Mouse (Mus musculus): ENCODE data around the gene Tmem132c. TPM values are rescaled to one million over a fixed set of nuclear protein-coding genes. Genes with fewer than 3 reads are reported as not detected.
A peak's percentile ranks its signal among the peaks of the same experiment; 100 is the strongest.
"Not testable (repeated sequence)": the region's sequence is repeated elsewhere in the genome, so short reads cannot be mapped to it uniquely, and the experiment has no call there.

Gene Tmem132c
- polyA plus RNA-seq, 1 experiment from 2014 or later, result 21.1 TPM

DNA sequence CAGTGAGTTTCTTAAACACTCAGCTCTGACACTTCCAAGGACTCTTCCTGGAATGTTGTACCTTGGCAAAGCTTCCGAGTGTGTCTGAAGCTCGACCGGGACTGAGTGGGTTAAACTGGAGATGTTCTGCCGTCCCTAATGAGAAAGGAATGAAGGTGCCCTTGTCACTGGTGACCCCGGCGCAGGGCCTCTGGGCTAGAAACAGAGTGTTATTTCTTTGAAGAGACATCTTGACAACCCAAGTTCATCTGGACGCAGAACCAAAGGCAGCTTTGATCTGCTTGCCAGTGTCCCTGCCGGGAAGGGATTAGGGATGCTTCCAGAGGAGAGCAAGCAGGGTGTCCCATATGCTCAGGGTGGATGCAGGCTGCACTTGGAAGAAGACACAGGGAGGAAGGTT lies 114.2 kb downstream of the Tmem132c start:
- Histone ChIP-seq H3K4me3 (ENCODE audit: low read depth, low read length) (no peak overlapping the region), H3K36me3 (ENCODE audit: control insufficient read depth, insufficient read depth, low read length) (no peaks in the 10 kb centered on the region), H3K4me1 (replicated peaks; ENCODE audit: control insufficient read depth, insufficient read depth, low read length) (no peaks in the 10 kb centered on the region), H3K9ac (ENCODE audit: low read depth, low read length) (no peak overlapping the region), H3K27me3 (ENCODE audit: control insufficient read depth, insufficient read depth, low read length) (no peaks in the 10 kb centered on the region), H3K27ac (ENCODE audit: low read depth, low read length) (no peak overlapping the region), H3K4me2 (replicated peaks; ENCODE audit: low read depth, low read length) (no peak overlapping the region), H3K9me3 (ENCODE audit: control insufficient read depth, low read length) (no peaks in the 10 kb centered on the region)
- ATAC-seq (ENCODE audit: low FRiP score), result no peak
- WGBS, result 27% methylated on average over 8 of the region's 8 CpGs
- no peak for DNase-seq (ENCODE audit: low spot score)

- H3K4me1 ChIP-seq (replicated peaks; ENCODE audit: control insufficient read depth, insufficient read depth, low read length); H3K27ac ChIP-seq (ENCODE audit: low read depth, low read length); H3K9ac ChIP-seq (ENCODE audit: low read depth, low read length); H3K36me3 ChIP-seq (ENCODE audit: control insufficient read depth, insufficient read depth, low read length); H3K4me2 ChIP-seq (replicated peaks; ENCODE audit: low read depth, low read length); H3K27me3 ChIP-seq (ENCODE audit: control insufficient read depth, insufficient read depth, low read length); H3K9me3 ChIP-seq (ENCODE audit: control insufficient read depth, low read length); DNase-seq (ENCODE audit: low spot score); ATAC-seq (ENCODE audit: low FRiP score); H3K4me3 ChIP-seq (ENCODE audit: low read depth, low read length): not testable (repeated sequence)
- WGBS, result 93% methylated on average over 4 of the region's 4 CpGs
Measured at GRCm38 (mm10) chr5:127357878-127358277, 116.3 kb downstream of the Tmem132c start.

GRCm38 (mm10) chr5:127361145-127361544 lies 119.5 kb downstream of the Tmem132c start:
- Histone ChIP-seq H3K9me3 (ENCODE audit: control insufficient read depth, low read length) (no peaks in the 10 kb centered on the region), H3K4me1 (replicated peaks; ENCODE audit: control insufficient read depth, insufficient read depth, low read length) (no peaks in the 10 kb centered on the region), H3K4me3 (ENCODE audit: low read depth, low read length) (no peak overlapping the region), H3K9ac (ENCODE audit: low read depth, low read length) (no peak overlapping the region), H3K27ac (ENCODE audit: low read depth, low read length) (no peak overlapping the region), H3K27me3 (ENCODE audit: control insufficient read depth, insufficient read depth, low read length) (no peaks in the 10 kb centered on the region), H3K4me2 (replicated peaks; ENCODE audit: low read depth, low read length) (no peak overlapping the region), H3K36me3 (ENCODE audit: control insufficient read depth, insufficient read depth, low read length) (no peaks in the 10 kb centered on the region)
- WGBS, result 70% methylated on average over 8 of the region's 8 CpGs
- ATAC-seq (ENCODE audit: low FRiP score), result no peak
- DNase-seq (ENCODE audit: low spot score), result no peak

DNA sequence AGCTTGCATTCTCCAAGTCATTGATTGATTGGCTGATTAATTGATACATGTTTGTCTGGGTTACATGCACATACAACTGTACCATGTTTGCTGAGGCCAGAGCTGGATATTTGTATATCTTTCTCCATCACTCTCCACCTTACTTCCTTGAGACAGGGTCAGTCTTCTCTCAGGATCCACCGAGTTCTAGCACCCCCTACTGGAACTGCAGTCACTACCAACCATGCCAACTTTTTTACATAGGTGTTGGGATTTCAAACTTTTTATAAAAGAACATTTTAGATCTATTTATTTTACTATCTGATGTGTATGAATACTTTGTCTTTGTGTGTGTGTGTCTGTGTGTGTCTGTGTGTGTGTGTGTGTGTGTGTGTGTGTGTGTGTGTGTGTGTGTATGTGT lies 123.5 kb downstream of the Tmem132c start:
- no peaks in the 10 kb centered on the region for H3K9me3 ChIP-seq (ENCODE audit: control insufficient read depth, low read length)

DNA sequence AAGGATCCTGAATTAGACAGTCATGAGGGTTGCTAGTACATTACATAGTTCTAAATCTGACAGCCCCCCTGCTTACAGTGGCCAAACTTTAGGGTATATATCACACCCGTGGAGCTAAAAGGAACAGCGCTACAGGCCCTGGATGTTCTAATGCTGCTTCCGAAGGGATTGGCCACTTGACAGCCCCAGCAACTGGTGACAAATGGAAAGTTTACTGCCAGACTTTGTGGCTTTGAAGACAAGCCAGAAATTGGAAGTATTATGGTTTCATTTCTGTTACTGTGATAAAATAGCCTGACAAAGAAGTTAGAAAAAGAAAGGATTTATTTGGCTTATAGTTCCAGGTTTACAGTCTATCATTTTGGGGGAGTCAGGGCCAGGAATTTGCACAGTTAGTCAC lies 126.6 kb downstream of the Tmem132c start:
- Histone ChIP-seq H3K4me3 (ENCODE audit: low read depth, low read length) (no peak overlapping the region), H3K36me3 (ENCODE audit: control insufficient read depth, insufficient read depth, low read length) (no peaks in the 10 kb centered on the region), H3K9ac (ENCODE audit: low read depth, low read length) (no peak overlapping the region), H3K27ac (ENCODE audit: low read depth, low read length) (no peak overlapping the region), H3K9me3 (ENCODE audit: control insufficient read depth, low read length) (no peaks in the 10 kb centered on the region), H3K4me1 (replicated peaks; ENCODE audit: control insufficient read depth, insufficient read depth, low read length) (no peaks in the 10 kb centered on the region), H3K4me2 (replicated peaks; ENCODE audit: low read depth, low read length) (no peak overlapping the region), H3K27me3 (ENCODE audit: control insufficient read depth, insufficient read depth, low read length) (no peaks in the 10 kb centered on the region)
- no peak for DNase-seq (ENCODE audit: low spot score)
- 96% methylated on average over 3 of the region's 3 CpGs for WGBS
- no peak for ATAC-seq (ENCODE audit: low FRiP score)

More for the DNA sequence above, 123.5 kb downstream of the Tmem132c start:
- Histone ChIP-seq H3K27ac (ENCODE audit: low read depth, low read length) (no peak overlapping the region), H3K36me3 (ENCODE audit: control insufficient read depth, insufficient read depth, low read length) (no peaks in the 10 kb centered on the region), H3K9ac (ENCODE audit: low read depth, low read length) (no peak overlapping the region), H3K4me1 (replicated peaks; ENCODE audit: control insufficient read depth, insufficient read depth, low read length) (no peaks in the 10 kb centered on the region), H3K4me3 (ENCODE audit: low read depth, low read length) (no peak overlapping the region), H3K4me2 (replicated peaks; ENCODE audit: low read depth, low read length) (no peak overlapping the region), H3K27me3 (ENCODE audit: control insufficient read depth, insufficient read depth, low read length) (no peaks in the 10 kb centered on the region)
- DNase-seq (ENCODE audit: low spot score) (no peak), ATAC-seq (ENCODE audit: low FRiP score) (no peak)
- WGBS, result 20% methylated on average over 1 of the region's 1 CpGs

DNA sequence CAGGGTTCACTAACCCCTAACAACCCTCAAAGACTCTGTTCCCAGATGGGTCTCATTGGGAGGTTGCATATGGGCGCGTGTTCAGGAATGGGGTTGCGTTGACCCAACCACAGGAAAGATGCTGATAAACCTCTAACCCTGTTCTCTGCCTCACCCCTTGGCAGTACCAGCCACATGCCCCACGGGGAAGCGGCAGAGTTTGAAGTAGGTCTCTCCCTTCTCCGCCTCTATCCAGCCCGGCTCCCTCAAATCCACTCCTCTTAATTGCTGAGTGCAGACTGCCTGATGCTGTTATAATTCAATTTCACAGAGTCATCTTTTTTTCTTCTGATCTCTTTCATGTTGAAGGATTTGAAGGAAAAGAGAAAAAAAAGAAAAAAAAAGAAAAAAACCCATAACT lies 128.2 kb downstream of the Tmem132c start:
- DNase-seq (ENCODE audit: low spot score), result no peak
- no peaks in the 10 kb centered on the region for H3K36me3 ChIP-seq (ENCODE audit: control insufficient read depth, insufficient read depth, low read length)
- H3K27ac ChIP-seq (ENCODE audit: low read depth, low read length), result no peak overlapping the region
- H3K27me3 ChIP-seq (ENCODE audit: control insufficient read depth, insufficient read depth, low read length), result no peaks in the 10 kb centered on the region
- H3K4me2 ChIP-seq (replicated peaks; ENCODE audit: low read depth, low read length), result no peak overlapping the region
- H3K9ac ChIP-seq (ENCODE audit: low read depth, low read length), result no peak overlapping the region
- no peak overlapping the region for H3K4me3 ChIP-seq (ENCODE audit: low read depth, low read length)
- 65% methylated on average over 7 of the region's 7 CpGs for WGBS
- no peak for ATAC-seq (ENCODE audit: low FRiP score)
- no peaks in the 10 kb centered on the region for H3K4me1 ChIP-seq (replicated peaks; ENCODE audit: control insufficient read depth, insufficient read depth, low read length)
- no peaks in the 10 kb centered on the region for H3K9me3 ChIP-seq (ENCODE audit: control insufficient read depth, low read length)

- Histone ChIP-seq H3K4me3 (ENCODE audit: low read depth, low read length) (no peak overlapping the region), H3K4me2 (replicated peaks; ENCODE audit: low read depth, low read length) (no peak overlapping the region), H3K9ac (ENCODE audit: low read depth, low read length) (no peak overlapping the region), H3K27me3 (ENCODE audit: control insufficient read depth, insufficient read depth, low read length) (no peaks in the 10 kb centered on the region), H3K4me1 (replicated peaks; ENCODE audit: control insufficient read depth, insufficient read depth, low read length) (no peaks in the 10 kb centered on the region), H3K9me3 (ENCODE audit: control insufficient read depth, low read length) (no peaks in the 10 kb centered on the region), H3K27ac (ENCODE audit: low read depth, low read length) (peak overlapping the region; percentile 17; the same call in 1 of the 2 replicates), H3K36me3 (ENCODE audit: control insufficient read depth, insufficient read depth, low read length) (no peaks in the 10 kb centered on the region)
- WGBS, result 16% methylated on average over 3 of the region's 3 CpGs
- peak; percentile 54 for DNase-seq (ENCODE audit: low spot score)
- ATAC-seq (ENCODE audit: low FRiP score), result no peak; the same call in 1 of the 2 replicates
Measured at GRCm38 (mm10) chr5:127370503-127370902, 128.9 kb downstream of the Tmem132c start.

DNA sequence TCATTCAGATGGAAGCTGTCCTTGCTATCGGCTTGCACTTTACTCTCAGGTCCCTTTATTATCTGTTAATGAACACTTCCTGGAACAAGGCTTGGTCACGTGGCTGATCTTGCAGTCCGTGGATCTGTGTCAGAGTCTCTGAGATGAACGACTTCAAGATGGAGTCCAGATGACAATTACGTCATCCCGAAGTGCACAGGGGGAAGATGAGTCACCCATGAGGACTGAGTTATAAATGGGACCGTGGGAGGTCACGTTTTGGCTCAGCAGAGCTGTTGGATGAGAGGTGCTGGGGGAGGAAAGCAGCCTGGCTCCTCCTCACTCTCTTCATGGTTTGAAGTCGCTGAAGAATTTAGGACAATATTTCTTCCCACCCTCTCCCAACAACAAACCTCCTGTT lies 132.6 kb downstream of the Tmem132c start:
- Histone ChIP-seq H3K9me3 (ENCODE audit: control insufficient read depth, low read length) (no peaks in the 10 kb centered on the region), H3K27me3 (ENCODE audit: control insufficient read depth, insufficient read depth, low read length) (no peaks in the 10 kb centered on the region), H3K9ac (ENCODE audit: low read depth, low read length) (no peak overlapping the region), H3K4me1 (replicated peaks; ENCODE audit: control insufficient read depth, insufficient read depth, low read length) (no peaks in the 10 kb centered on the region), H3K36me3 (ENCODE audit: control insufficient read depth, insufficient read depth, low read length) (no peaks in the 10 kb centered on the region), H3K27ac (ENCODE audit: low read depth, low read length) (no peak overlapping the region), H3K4me2 (replicated peaks; ENCODE audit: low read depth, low read length) (no peak overlapping the region), H3K4me3 (ENCODE audit: low read depth, low read length) (no peak overlapping the region)
- WGBS, result 86% methylated on average over 9 of the region's 9 CpGs
- no peak for ATAC-seq (ENCODE audit: low FRiP score)
- no peak for DNase-seq (ENCODE audit: low spot score)

GRCm38 (mm10) chr5:127375654-127376053 lies 134.0 kb downstream of the Tmem132c start:
- H3K4me1 ChIP-seq (replicated peaks; ENCODE audit: control insufficient read depth, insufficient read depth, low read length), result no peaks in the 10 kb centered on the region
- WGBS, result 87% methylated on average over 3 of the region's 3 CpGs
- no peak overlapping the region for H3K4me3 ChIP-seq (ENCODE audit: low read depth, low read length)
- ATAC-seq (ENCODE audit: low FRiP score) (no peak), DNase-seq (ENCODE audit: low spot score) (no peak)
- no peaks in the 10 kb centered on the region for H3K36me3 ChIP-seq (ENCODE audit: control insufficient read depth, insufficient read depth, low read length)
- H3K27ac ChIP-seq (ENCODE audit: low read depth, low read length), result no peak overlapping the region
- H3K27me3 ChIP-seq (ENCODE audit: control insufficient read depth, insufficient read depth, low read length), result no peaks in the 10 kb centered on the region
- H3K9me3 ChIP-seq (ENCODE audit: control insufficient read depth, low read length), result no peaks in the 10 kb centered on the region
- H3K4me2 ChIP-seq (replicated peaks; ENCODE audit: low read depth, low read length), result no peak overlapping the region
- no peak overlapping the region for H3K9ac ChIP-seq (ENCODE audit: low read depth, low read length)

All from hindbrain, embryonic 11.5 days (tissue).